Mouse (Mus musculus) layer of hippocampus, adult 8-10 months (tissue): ENCODE results near the gene Map3k21. TPM values are rescaled to one million over a fixed set of nuclear protein-coding genes. Genes with fewer than 3 reads are reported as not detected.
A peak's percentile ranks its signal among the peaks of the same experiment; 100 is the strongest.

Experiments
- DNase-seq, 2 experiments: peaks; one replicate each; pipeline ENCODE4 v3.0.0; 2022; ENCODE audit warnings: low spot score in 2 of 2
- total RNA-seq, 4 experiments: library from RNA; stranded (reverse); gene quantifications; 2 replicates each; pipeline ENCODE4 v1.2.4; 2022

Gene Map3k21
- 1 to 10 TPM; 1.5 to 1.9 (median 1.7) TPM for total RNA-seq

GRCm38 (mm10) chr8:125910365-125911228 lies at the start of gene Map3k21:
TSS of gene Map3k21 (plus strand) at chr8:125910450.
- DNase-seq, result no peak

- no peak for DNase-seq
Measured at GRCm38 (mm10) chr8:125866125-125866524, 44.1 kb upstream of the Map3k21 start.

- DNase-seq, result no peak
Measured at GRCm38 (mm10) chr8:125868552-125868951, 41.7 kb upstream of the Map3k21 start.

- DNase-seq, result no peak
Measured at GRCm38 (mm10) chr8:125869739-125870138, 40.5 kb upstream of the Map3k21 start.

- DNase-seq, result no peak
Measured at GRCm38 (mm10) chr8:125870179-125870702, 40.0 kb upstream of the Map3k21 start.

GRCm38 (mm10) chr8:125870821-125871321 lies 39.4 kb upstream of the Map3k21 start:
- peak; percentile 48 to 73 for DNase-seq

GRCm38 (mm10) chr8:125872501-125873249 lies 37.6 kb upstream of the Map3k21 start:
- no peak for DNase-seq

- DNase-seq, result no peak
Measured at GRCm38 (mm10) chr8:125873250-125873534, 37.1 kb upstream of the Map3k21 start.

- DNase-seq, result no peak
Measured at GRCm38 (mm10) chr8:125880447-125880846, 29.8 kb upstream of the Map3k21 start.

GRCm38 (mm10) chr8:125887549-125887948 lies 22.7 kb upstream of the Map3k21 start:
- DNase-seq, result no peak

- no peak for DNase-seq
Measured at GRCm38 (mm10) chr8:125889920-125890319, 20.3 kb upstream of the Map3k21 start.

- DNase-seq, result peak in 1 of 2 experiments; percentile 40
Measured at GRCm38 (mm10) chr8:125897388-125897787, 12.9 kb upstream of the Map3k21 start.

GRCm38 (mm10) chr8:125897868-125898788 lies 12.1 kb upstream of the Map3k21 start, which contains the start of gene Pcnx2:
TSS of gene Pcnx2 (minus strand) at chr8:125898317.
- peak; percentile 70 to 77 for DNase-seq

GRCm38 (mm10) chr8:125898899-125899298 lies 11.4 kb upstream of the Map3k21 start:
- DNase-seq, result peak in 1 of 2 experiments; percentile 74

- DNase-seq, result no peak
Measured at GRCm38 (mm10) chr8:125901167-125901566, 9.1 kb upstream of the Map3k21 start.

- no peak for DNase-seq
Measured at GRCm38 (mm10) chr8:125902521-125902920, 7.7 kb upstream of the Map3k21 start.

- DNase-seq, result no peak
Measured at GRCm38 (mm10) chr8:125905341-125905740, 4.9 kb upstream of the Map3k21 start.

- no peak for DNase-seq
Measured at GRCm38 (mm10) chr8:125907311-125907710, 2.9 kb upstream of the Map3k21 start.

GRCm38 (mm10) chr8:125909661-125910364 lies 437 bp upstream of the Map3k21 start:
- no peak for DNase-seq

GRCm38 (mm10) chr8:125911229-125911580 lies 955 bp downstream of the Map3k21 start:
- DNase-seq, result no peak
